Mouse (Mus musculus): ENCODE data around the gene Gm21671. TPM values are rescaled to one million over a fixed set of nuclear protein-coding genes. Genes with fewer than 3 reads are reported as not detected.
"Not testable (repeated sequence)": the region's sequence is repeated elsewhere in the genome, so short reads cannot be mapped to it uniquely, and the experiment has no call there.

Gm21671 gene
- 0.11 and 0.17 TPM in 2 replicates for polyA plus RNA-seq (2014; fragmentation: Nextera tagmentation; extraction: Ambion mirVana)

DNA sequence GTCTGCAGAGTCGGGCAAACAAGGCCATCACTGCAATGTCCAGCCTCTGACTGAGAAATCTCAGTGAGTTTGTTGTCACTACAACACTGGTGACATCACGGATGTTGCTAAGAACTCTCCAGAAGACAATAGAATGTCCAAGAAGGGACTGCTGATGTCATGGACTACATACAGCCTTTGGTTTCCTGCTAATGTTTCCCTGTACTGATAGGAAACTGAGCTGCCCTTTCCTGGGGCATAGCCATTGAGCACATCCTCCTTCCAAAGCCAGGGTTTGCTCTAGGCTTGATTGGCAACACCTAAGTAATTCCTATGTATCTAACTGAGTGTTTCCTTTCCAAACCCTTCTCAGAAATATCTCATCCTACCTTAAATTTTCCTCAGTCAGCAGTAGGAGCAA lies at the start of gene Gm21671:
Gene Gm21671, minus strand, starts transcription at position 101 of the 400 bp plus-strand sequence.
- not testable (repeated sequence) for H3K27me3 ChIP-seq (ENCODE audit: control insufficient read depth, insufficient read depth, low read length); H3K4me3 ChIP-seq (ENCODE audit: low read depth, low read length); H3K4me2 ChIP-seq (replicated peaks; ENCODE audit: low read depth, low read length); H3K36me3 ChIP-seq (ENCODE audit: control insufficient read depth, insufficient read depth, low read length); H3K9me3 ChIP-seq (ENCODE audit: control insufficient read depth, low read depth, low read length); H3K4me1 ChIP-seq (ENCODE audit: control insufficient read depth, insufficient read depth, low read length); H3K27ac ChIP-seq (ENCODE audit: low read length); H3K9ac ChIP-seq (replicated peaks; ENCODE audit: low read depth, low read length); ATAC-seq (ENCODE audit: insufficient number of reproducible peaks, insufficient read depth, low FRiP score, low read depth)
- WGBS: 78% methylated on average over 2 of the region's 2 CpGs

- not testable (repeated sequence) for H3K27me3 ChIP-seq (ENCODE audit: control insufficient read depth, insufficient read depth, low read length); ATAC-seq (ENCODE audit: insufficient number of reproducible peaks, insufficient read depth, low FRiP score, low read depth); H3K4me1 ChIP-seq (ENCODE audit: control insufficient read depth, insufficient read depth, low read length); H3K4me2 ChIP-seq (replicated peaks; ENCODE audit: low read depth, low read length); H3K36me3 ChIP-seq (ENCODE audit: control insufficient read depth, insufficient read depth, low read length); H3K27ac ChIP-seq (ENCODE audit: low read length); H3K4me3 ChIP-seq (ENCODE audit: low read depth, low read length); H3K9me3 ChIP-seq (ENCODE audit: control insufficient read depth, low read depth, low read length); H3K9ac ChIP-seq (replicated peaks; ENCODE audit: low read depth, low read length)
- WGBS: no CpG with 5 or more reads among the region's 3 CpGs
These were observed 34.3 kb upstream of the Gm21671 start, which contains the start of gene Gm21698 for GRCm38 (mm10) chr5:25988550-25988949. Gene Gm21698, minus strand, starts transcription at chr5:25988650.

DNA sequence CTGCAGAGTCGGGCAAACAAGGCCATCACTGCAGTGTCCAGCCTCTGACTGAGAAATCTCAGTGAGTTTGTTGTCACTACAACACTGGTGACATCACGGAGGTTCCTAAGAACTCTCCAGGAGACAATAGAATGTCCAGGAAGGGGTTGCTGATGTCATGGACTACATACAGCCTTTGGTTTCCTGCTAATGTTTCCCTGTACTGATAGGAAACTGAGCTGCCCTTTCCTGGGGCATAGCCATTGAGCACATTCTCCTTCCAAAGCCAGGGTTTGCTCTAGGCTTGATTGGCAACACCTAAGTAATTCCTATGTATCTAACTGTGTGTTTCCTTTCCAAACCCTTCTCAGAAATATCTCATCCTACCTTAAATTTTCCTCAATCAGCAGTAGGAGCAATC lies 18.3 kb upstream of the Gm21671 start, which contains the start of gene Gm21680:
Gene Gm21680, minus strand, starts transcription at position 101 of the 400 bp plus-strand sequence.
- not testable (repeated sequence) for H3K27ac ChIP-seq (ENCODE audit: low read length); H3K9me3 ChIP-seq (ENCODE audit: control insufficient read depth, low read depth, low read length); ATAC-seq (ENCODE audit: insufficient number of reproducible peaks, insufficient read depth, low FRiP score, low read depth); H3K27me3 ChIP-seq (ENCODE audit: control insufficient read depth, insufficient read depth, low read length); H3K4me3 ChIP-seq (ENCODE audit: low read depth, low read length); H3K36me3 ChIP-seq (ENCODE audit: control insufficient read depth, insufficient read depth, low read length); H3K9ac ChIP-seq (replicated peaks; ENCODE audit: low read depth, low read length); H3K4me2 ChIP-seq (replicated peaks; ENCODE audit: low read depth, low read length); H3K4me1 ChIP-seq (ENCODE audit: control insufficient read depth, insufficient read depth, low read length)
- no CpG with 5 or more reads among the region's 2 CpGs for WGBS

- H3K27me3 ChIP-seq (ENCODE audit: control insufficient read depth, insufficient read depth, low read length): not testable (repeated sequence)
These were observed 2.8 kb upstream of the Gm21671 start for GRCm38 (mm10) chr5:25957050-25957449.

DNA sequence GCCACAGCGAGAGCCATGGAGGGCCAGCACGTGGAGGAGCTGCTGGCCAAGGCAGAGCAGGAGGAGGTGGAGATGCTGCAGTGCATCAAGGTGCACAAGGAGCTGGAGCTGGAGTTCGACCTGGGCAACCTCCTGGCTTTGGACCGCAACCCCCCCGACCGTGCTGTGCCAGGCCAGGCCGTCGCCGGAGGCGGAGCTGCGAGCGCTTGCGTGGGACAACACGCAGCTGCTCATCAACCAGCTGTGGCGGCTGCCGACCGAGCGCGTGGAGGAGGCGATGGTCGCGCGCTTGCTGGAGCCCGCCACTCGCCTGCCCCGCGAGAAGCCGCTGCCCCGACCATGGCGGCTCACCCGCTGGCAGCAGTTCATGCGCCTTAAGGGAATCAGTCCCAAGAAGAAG lies 2.4 kb upstream of the Gm21671 start:
- not testable (repeated sequence) for ATAC-seq (ENCODE audit: insufficient number of reproducible peaks, insufficient read depth, low FRiP score, low read depth); H3K9ac ChIP-seq (replicated peaks; ENCODE audit: low read depth, low read length); H3K27me3 ChIP-seq (ENCODE audit: control insufficient read depth, insufficient read depth, low read length); H3K4me3 ChIP-seq (ENCODE audit: low read depth, low read length); H3K4me1 ChIP-seq (ENCODE audit: control insufficient read depth, insufficient read depth, low read length); H3K9me3 ChIP-seq (ENCODE audit: control insufficient read depth, low read depth, low read length); H3K36me3 ChIP-seq (ENCODE audit: control insufficient read depth, insufficient read depth, low read length); H3K27ac ChIP-seq (ENCODE audit: low read length)
- H3K4me2 ChIP-seq (replicated peaks; ENCODE audit: low read depth, low read length): peak overlapping the region; percentile 26
- 19% methylated on average over 31 of the region's 32 CpGs for WGBS

More at GRCm38 (mm10) chr5:25957050-25957449, 2.8 kb upstream of the Gm21671 start:
- 50% methylated on average over 16 of the region's 17 CpGs for WGBS
- H3K4me1 ChIP-seq (ENCODE audit: control insufficient read depth, insufficient read depth, low read length); ATAC-seq (ENCODE audit: insufficient number of reproducible peaks, insufficient read depth, low FRiP score, low read depth); H3K4me3 ChIP-seq (ENCODE audit: low read depth, low read length); H3K9ac ChIP-seq (replicated peaks; ENCODE audit: low read depth, low read length); H3K9me3 ChIP-seq (ENCODE audit: control insufficient read depth, low read depth, low read length); H3K27ac ChIP-seq (ENCODE audit: low read length); H3K36me3 ChIP-seq (ENCODE audit: control insufficient read depth, insufficient read depth, low read length): not testable (repeated sequence)
- peak overlapping the region; percentile 26 for H3K4me2 ChIP-seq (replicated peaks; ENCODE audit: low read depth, low read length)

DNA sequence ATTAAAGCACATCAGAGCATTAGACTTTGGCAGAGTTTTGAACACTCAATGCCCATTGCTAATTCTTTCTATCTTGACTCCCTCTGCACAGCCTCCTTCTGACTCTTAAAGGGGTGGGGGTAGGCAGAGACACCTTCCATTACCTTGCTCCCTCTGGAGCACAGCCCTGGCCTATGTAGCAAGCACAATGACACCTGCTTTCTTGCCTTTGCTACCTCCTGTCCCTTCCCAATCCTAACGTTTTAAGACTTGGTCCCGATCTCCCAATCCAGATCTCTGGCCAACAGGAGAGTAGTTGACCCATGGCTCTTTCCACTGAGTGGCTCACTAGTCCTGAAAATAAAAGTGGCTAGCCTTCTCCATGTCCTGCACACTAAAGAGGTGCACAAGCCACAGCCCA lies 8.8 kb downstream of the Gm21671 start:
- 87% methylated on average over 2 of the region's 2 CpGs for WGBS
- H3K4me2 ChIP-seq (replicated peaks; ENCODE audit: low read depth, low read length): not testable (repeated sequence)

GRCm38 (mm10) chr5:25942281-25942680 lies 11.9 kb downstream of the Gm21671 start, which contains the start of gene Gm21663:
Gene Gm21663, minus strand, starts transcription at chr5:25942381.
- ATAC-seq (ENCODE audit: insufficient number of reproducible peaks, insufficient read depth, low FRiP score, low read depth); H3K4me3 ChIP-seq (ENCODE audit: low read depth, low read length); H3K9ac ChIP-seq (replicated peaks; ENCODE audit: low read depth, low read length); H3K4me1 ChIP-seq (ENCODE audit: control insufficient read depth, insufficient read depth, low read length); H3K9me3 ChIP-seq (ENCODE audit: control insufficient read depth, low read depth, low read length); H3K36me3 ChIP-seq (ENCODE audit: control insufficient read depth, insufficient read depth, low read length); H3K27ac ChIP-seq (ENCODE audit: low read length); H3K27me3 ChIP-seq (ENCODE audit: control insufficient read depth, insufficient read depth, low read length); H3K4me2 ChIP-seq (replicated peaks; ENCODE audit: low read depth, low read length): not testable (repeated sequence)
- WGBS: 55% methylated on average over 2 of the region's 2 CpGs

More for the DNA sequence above, 8.8 kb downstream of the Gm21671 start:
- not testable (repeated sequence) for H3K9ac ChIP-seq (replicated peaks; ENCODE audit: low read depth, low read length); H3K4me3 ChIP-seq (ENCODE audit: low read depth, low read length); H3K4me1 ChIP-seq (ENCODE audit: control insufficient read depth, insufficient read depth, low read length); H3K27ac ChIP-seq (ENCODE audit: low read length); ATAC-seq (ENCODE audit: insufficient number of reproducible peaks, insufficient read depth, low FRiP score, low read depth); H3K36me3 ChIP-seq (ENCODE audit: control insufficient read depth, insufficient read depth, low read length); H3K9me3 ChIP-seq (ENCODE audit: control insufficient read depth, low read depth, low read length); H3K27me3 ChIP-seq (ENCODE audit: control insufficient read depth, insufficient read depth, low read length)

Other genes with a start within 250 kb of the Gm21671 start
- gene Xrcc2, start 248.6 kb downstream of the Gm21671 start, polyA plus RNA-seq (2014; fragmentation: Nextera tagmentation; extraction: Ambion mirVana): 9.3 and 13.2 TPM in 2 replicates
- 4.4 and 4.5 TPM in 2 replicates for gene Actr3b, start 194.4 kb downstream of the Gm21671 start, polyA plus RNA-seq (2014; fragmentation: Nextera tagmentation; extraction: Ambion mirVana)
- 0.26 TPM in 1 of 2 replicates, not detected in the other for gene Gm21663, start 12.0 kb downstream of the Gm21671 start, polyA plus RNA-seq (2014; fragmentation: Nextera tagmentation; extraction: Ambion mirVana)
- gene Gm21680, start 18.2 kb upstream of the Gm21671 start, polyA plus RNA-seq (2014; fragmentation: Nextera tagmentation; extraction: Ambion mirVana): 0.18 and 0.22 TPM in 2 replicates
- 0.15 and 0.32 TPM in 2 replicates for gene Gm21698, start 34.2 kb upstream of the Gm21671 start, polyA plus RNA-seq (2014; fragmentation: Nextera tagmentation; extraction: Ambion mirVana)
- 0.13 and 0.23 TPM in 2 replicates for gene Gm1979, start 50.4 kb upstream of the Gm21671 start, polyA plus RNA-seq (2014; fragmentation: Nextera tagmentation; extraction: Ambion mirVana)
- 0.34 TPM in 1 of 2 replicates, not detected in the other for gene Gm5862, start 68.5 kb upstream of the Gm21671 start, polyA plus RNA-seq (2014; fragmentation: Nextera tagmentation; extraction: Ambion mirVana)
- gene Speer4a, start 85.1 kb upstream of the Gm21671 start, polyA plus RNA-seq (2014; fragmentation: Nextera tagmentation; extraction: Ambion mirVana): 0.18 and 0.52 TPM in 2 replicates
- 0.17 TPM in 1 of 2 replicates, not detected in the other for gene Gm7347, start 104.2 kb upstream of the Gm21671 start, polyA plus RNA-seq (2014; fragmentation: Nextera tagmentation; extraction: Ambion mirVana)
- gene Gm10471, start 134.9 kb upstream of the Gm21671 start, polyA plus RNA-seq (2014; fragmentation: Nextera tagmentation; extraction: Ambion mirVana): 0.09 TPM in 1 of 2 replicates, not detected in the other
- 0.24 and 0.32 TPM in 2 replicates for gene 5031410I06Rik, start 150.9 kb upstream of the Gm21671 start, polyA plus RNA-seq (2014; fragmentation: Nextera tagmentation; extraction: Ambion mirVana)
- gene Gm10220, start 167.0 kb upstream of the Gm21671 start, polyA plus RNA-seq (2014; fragmentation: Nextera tagmentation; extraction: Ambion mirVana): 0.14 and 0.22 TPM in 2 replicates

Data from stomach, embryonic 14.5 days (tissue).